Mouse (Mus musculus): ENCODE data around the gene Rnf187.
A peak's percentile ranks its signal among the peaks of the same experiment; 100 is the strongest.

Gene Rnf187

GRCm38 (mm10) chr11:58938322-58939087 lies at the start of gene Rnf187:
Gene Rnf187 (minus strand): TSS chr11:58938916.
- DNase-seq (ENCODE audit: low read depth, low spot score): peak; percentile 87

- no peak for DNase-seq (ENCODE audit: low read depth, low spot score)
Observed at GRCm38 (mm10) chr11:58985299-58985917, 46.7 kb upstream of the Rnf187 start.

- DNase-seq (ENCODE audit: low read depth, low spot score): no peak
Observed at GRCm38 (mm10) chr11:58984657-58985056, 45.9 kb upstream of the Rnf187 start.

GRCm38 (mm10) chr11:58983691-58984341 lies 45.1 kb upstream of the Rnf187 start:
- DNase-seq (ENCODE audit: low read depth, low spot score): peak; percentile 67

- DNase-seq (ENCODE audit: low read depth, low spot score): peak; percentile 56
Observed at GRCm38 (mm10) chr11:58982471-58983097, 43.9 kb upstream of the Rnf187 start.

- DNase-seq (ENCODE audit: low read depth, low spot score): peak; percentile 95
Observed at GRCm38 (mm10) chr11:58981541-58982447, 43.1 kb upstream of the Rnf187 start.

- DNase-seq (ENCODE audit: low read depth, low spot score): no peak
Observed at GRCm38 (mm10) chr11:58980381-58980990, 41.8 kb upstream of the Rnf187 start.

- DNase-seq (ENCODE audit: low read depth, low spot score): peak; percentile 65
Observed at GRCm38 (mm10) chr11:58979661-58980060, 40.9 kb upstream of the Rnf187 start.

GRCm38 (mm10) chr11:58979183-58979582 lies 40.5 kb upstream of the Rnf187 start:
- DNase-seq (ENCODE audit: low read depth, low spot score): no peak

- no peak for DNase-seq (ENCODE audit: low read depth, low spot score)
Observed at GRCm38 (mm10) chr11:58978706-58979030, 40.0 kb upstream of the Rnf187 start.

GRCm38 (mm10) chr11:58978027-58978705 lies 39.5 kb upstream of the Rnf187 start, which contains the start of gene Trim11:
Gene Trim11 (plus strand): TSS chr11:58978093.
- peak; percentile 53 for DNase-seq (ENCODE audit: low read depth, low spot score)

GRCm38 (mm10) chr11:58977607-58978026 lies 38.9 kb upstream of the Rnf187 start:
- DNase-seq (ENCODE audit: low read depth, low spot score): no peak

- DNase-seq (ENCODE audit: low read depth, low spot score): no peak
Observed at GRCm38 (mm10) chr11:58977150-58977549, 38.4 kb upstream of the Rnf187 start.

GRCm38 (mm10) chr11:58974414-58974813 lies 35.7 kb upstream of the Rnf187 start:
- DNase-seq (ENCODE audit: low read depth, low spot score): no peak

- no peak for DNase-seq (ENCODE audit: low read depth, low spot score)
Observed at GRCm38 (mm10) chr11:58971796-58972195, 33.1 kb upstream of the Rnf187 start.

GRCm38 (mm10) chr11:58970831-58971530 lies 32.3 kb upstream of the Rnf187 start:
- no peak for DNase-seq (ENCODE audit: low read depth, low spot score)

- no peak for DNase-seq (ENCODE audit: low read depth, low spot score)
Observed at GRCm38 (mm10) chr11:58969659-58970058, 30.9 kb upstream of the Rnf187 start.

- DNase-seq (ENCODE audit: low read depth, low spot score): no peak
Observed at GRCm38 (mm10) chr11:58969027-58969426, 30.3 kb upstream of the Rnf187 start.

GRCm38 (mm10) chr11:58968551-58968950 lies 29.8 kb upstream of the Rnf187 start:
- DNase-seq (ENCODE audit: low read depth, low spot score): no peak

Data from skeletal muscle tissue, adult 2 months (tissue).